Mouse (Mus musculus): ENCODE results near the gene Lasp1. TPM values are rescaled to one million over a fixed set of nuclear protein-coding genes. Genes with fewer than 3 reads are reported as not detected.

Gene Lasp1
- total and polyA plus RNA-seq, 3 experiments, result 12.5 to 45.4 (median 18.6) TPM

GRCm38 (mm10) chr11:97807626-97808025, 8.8 kb downstream of the Lasp1 start:
- no peaks in the 10 kb centered on the region for H3K9me3 ChIP-seq (replicated peaks; ENCODE audit: low read length)
- in situ Hi-C loops (cut with MboI; ENCODE audit: low pct_ligation_motif_present, low pct_unique_long_range_greater_than_20kb, low sequenced_read_pairs) (no loop called here), dilution Hi-C loops (cut with MboI; ENCODE audit: extremely low pct_ligation_motif_present, extremely low pct_unique_long_range_greater_than_20kb, low sequenced_read_pairs) (no loop called here)
- H3K9ac ChIP-seq (ENCODE audit: insufficient read depth, low read depth), result no peak overlapping the region
- TF ChIP-seq MXI1 (IDR thresholded peaks at IDR 0.05; ENCODE audit: low read depth, low read length) (no peak), ZC3H11A (IDR thresholded peaks at IDR 0.05; ENCODE audit: low read depth, low read length) (no peak), ZKSCAN1 (IDR thresholded peaks at IDR 0.05; ENCODE audit: borderline replicate concordance, low read depth, low read length) (no peak), EP300 (IDR thresholded peaks at IDR 0.05; ENCODE audit: low read length) (no peak), TBP (conservative IDR thresholded peaks at IDR 0.05; ENCODE audit: low read depth, low read length) (no peak)
- H3K27me3 ChIP-seq (replicated peaks), result no peaks in the 10 kb centered on the region
- H3K4me3 ChIP-seq (replicated peaks in 1 of 3; ENCODE audit: low read depth in 2 of 3, low read length in 2 of 3, poor library complexity in 1 of 3), result no peak overlapping the region
- no peak for DNase-seq (ENCODE audit: extremely low read depth)
- peaks cover 28 to 76% of the 10 kb centered on the region in 2 experiments for H3K4me1 ChIP-seq (ENCODE audit: control insufficient read depth in 1 of 2, insufficient read depth in 2 of 2)
- no peak overlapping the region for H3K4me2 ChIP-seq (ENCODE audit: insufficient read depth, low read depth, poor library complexity, severe bottlenecking)
- no peak overlapping the region for H3K27ac ChIP-seq (ENCODE audit: insufficient read depth, low read depth)
- H3K36me3 ChIP-seq (replicated peaks in 1 of 2; ENCODE audit: control insufficient read depth in 1 of 2, insufficient read depth in 1 of 2, low read length in 1 of 2), result peaks cover 5 to 57% of the 10 kb centered on the region in 2 experiments
- H3K79me2 ChIP-seq (replicated peaks; ENCODE audit: control insufficient read depth, extremely low read depth, insufficient read depth, poor library complexity, severe bottlenecking), result no peaks in the 10 kb centered on the region

- Histone ChIP-seq H3K4me2 (ENCODE audit: insufficient read depth, low read depth, poor library complexity, severe bottlenecking) (no peak overlapping the region), H3K36me3 (replicated peaks in 1 of 2; ENCODE audit: control insufficient read depth in 1 of 2, insufficient read depth in 1 of 2, low read length in 1 of 2) (peaks cover 5 to 61% of the 10 kb centered on the region in 2 experiments), H3K27me3 (replicated peaks) (no peaks in the 10 kb centered on the region), H3K79me2 (replicated peaks; ENCODE audit: control insufficient read depth, extremely low read depth, insufficient read depth, poor library complexity, severe bottlenecking) (no peaks in the 10 kb centered on the region), H3K4me3 (replicated peaks in 1 of 3; ENCODE audit: low read depth in 2 of 3, low read length in 2 of 3, poor library complexity in 1 of 3) (no peak overlapping the region), H3K27ac (ENCODE audit: insufficient read depth, low read depth) (no peak overlapping the region), H3K9me3 (replicated peaks; ENCODE audit: low read length) (no peaks in the 10 kb centered on the region), H3K4me1 (ENCODE audit: control insufficient read depth in 1 of 2, insufficient read depth in 2 of 2) (peaks cover 28 to 80% of the 10 kb centered on the region in 2 experiments), H3K9ac (ENCODE audit: insufficient read depth, low read depth) (no peak overlapping the region)
- dilution Hi-C loops (cut with MboI; ENCODE audit: extremely low pct_ligation_motif_present, extremely low pct_unique_long_range_greater_than_20kb, low sequenced_read_pairs) (no loop called here), in situ Hi-C loops (cut with MboI; ENCODE audit: low pct_ligation_motif_present, low pct_unique_long_range_greater_than_20kb, low sequenced_read_pairs) (no loop called here)
- no peak for DNase-seq (ENCODE audit: extremely low read depth)
- TF ChIP-seq TBP (conservative IDR thresholded peaks at IDR 0.05; ENCODE audit: low read depth, low read length) (no peak), ZNF384 (IDR thresholded peaks at IDR 0.05; ENCODE audit: low read depth, low read length) (peak; percentile 23; the same call in 1 of the 2 replicates), POLR2AphosphoS2 (IDR thresholded peaks at IDR 0.05; ENCODE audit: low read depth, low read length) (no peak)
Observed at GRCm38 (mm10) chr11:97808093-97808492, 9.3 kb downstream of the Lasp1 start.

GRCm38 (mm10) chr11:97808621-97809234, 9.9 kb downstream of the Lasp1 start:
- Histone ChIP-seq H3K4me3 (replicated peaks in 1 of 3; ENCODE audit: low read depth in 2 of 3, low read length in 2 of 3, poor library complexity in 1 of 3) (no peak overlapping the region), H3K36me3 (replicated peaks in 1 of 2; ENCODE audit: control insufficient read depth in 1 of 2, insufficient read depth in 1 of 2, low read length in 1 of 2) (peaks cover 5 to 66% of the 10 kb centered on the region in 2 experiments), H3K9ac (ENCODE audit: insufficient read depth, low read depth) (no peak overlapping the region), H3K9me3 (replicated peaks; ENCODE audit: low read length) (no peaks in the 10 kb centered on the region), H3K27me3 (replicated peaks) (no peaks in the 10 kb centered on the region), H3K79me2 (replicated peaks; ENCODE audit: control insufficient read depth, extremely low read depth, insufficient read depth, poor library complexity, severe bottlenecking) (no peaks in the 10 kb centered on the region), H3K4me2 (ENCODE audit: insufficient read depth, low read depth, poor library complexity, severe bottlenecking) (no peak overlapping the region), H3K27ac (ENCODE audit: insufficient read depth, low read depth) (no peak overlapping the region), H3K4me1 (ENCODE audit: control insufficient read depth in 1 of 2, insufficient read depth in 2 of 2) (peaks cover 28 to 86% of the 10 kb centered on the region in 2 experiments)
- dilution Hi-C loops (cut with MboI; ENCODE audit: extremely low pct_ligation_motif_present, extremely low pct_unique_long_range_greater_than_20kb, low sequenced_read_pairs), result no loop called here
- in situ Hi-C loops (cut with MboI; ENCODE audit: low pct_ligation_motif_present, low pct_unique_long_range_greater_than_20kb, low sequenced_read_pairs), result no loop called here
- TF ChIP-seq ELF1 (IDR thresholded peaks at IDR 0.05; ENCODE audit: low read depth, low read length) (no peak), MEF2A (IDR thresholded peaks at IDR 0.05; ENCODE audit: borderline replicate concordance, low read depth, low read length) (no peak), TCF12 (IDR thresholded peaks at IDR 0.05; ENCODE audit: low read depth, low read length) (peak; percentile 46; the same call in 1 of the 2 replicates), MXI1 (IDR thresholded peaks at IDR 0.05; ENCODE audit: low read depth, low read length) (0 out of 2 replicates have a peak, but pooled peaks have one; percentile 22), JUND (conservative IDR thresholded peaks at IDR 0.05; ENCODE audit: low read depth, low read length) (no peak), SMC3 (IDR thresholded peaks at IDR 0.05; ENCODE audit: low read depth, low read length) (no peak), IRF4 (IDR thresholded peaks at IDR 0.05; ENCODE audit: low read depth, low read length) (no peak), ZMIZ1 (IDR thresholded peaks at IDR 0.05; ENCODE audit: low read depth, low read length) (no peak), NRF1 (IDR thresholded peaks at IDR 0.05; ENCODE audit: low read depth, low read length) (no peak), BHLHE40 (IDR thresholded peaks at IDR 0.05; ENCODE audit: low read depth, low read length) (peak; percentile 24; the same call in 1 of the 2 replicates), ZNF384 (IDR thresholded peaks at IDR 0.05; ENCODE audit: low read depth, low read length) (no peak), MAZ (IDR thresholded peaks at IDR 0.05; ENCODE audit: low read depth, low read length) (no peak), E2F4 (IDR thresholded peaks at IDR 0.05; ENCODE audit: insufficient replicate concordance, low read depth, low read length) (no peak), ETS1 (conservative IDR thresholded peaks at IDR 0.05; ENCODE audit: low read depth, low read length) (peak; percentile 41), ZKSCAN1 (IDR thresholded peaks at IDR 0.05; ENCODE audit: borderline replicate concordance, low read depth, low read length) (no peak), CTCF (conservative IDR thresholded peaks at IDR 0.05 in 1 of 2, IDR thresholded peaks at IDR 0.05 in 1 of 2; ENCODE audit: low read depth in 2 of 2, low read length in 2 of 2) (no peak), ZC3H11A (IDR thresholded peaks at IDR 0.05; ENCODE audit: low read depth, low read length) (no peak), JUN (IDR thresholded peaks at IDR 0.05; ENCODE audit: insufficient read depth, low read depth, low read length) (no peak)
- DNase-seq (ENCODE audit: extremely low read depth), result no peak

Measured in CH12.LX (cell line).